Mouse (Mus musculus) liver, embryonic 14.5 days (tissue): ENCODE data around the gene Defa22.
"Not testable (repeated sequence)": the region's sequence is repeated elsewhere in the genome, so short reads cannot be mapped to it uniquely, and the experiment has no call there.

Experiments used
- CTCF ChIP-seq: IDR thresholded peaks from 2 replicates; pipeline ENCODE4 v1.5.1; 2016; ENCODE audit warnings: antibody characterized with exemption, low read depth, control low read depth
- EP300 ChIP-seq: IDR thresholded peaks from 2 replicates; pipeline ENCODE4 v1.6.1; 2016; ENCODE audit warnings: antibody characterized with exemption, low read depth

DNA sequence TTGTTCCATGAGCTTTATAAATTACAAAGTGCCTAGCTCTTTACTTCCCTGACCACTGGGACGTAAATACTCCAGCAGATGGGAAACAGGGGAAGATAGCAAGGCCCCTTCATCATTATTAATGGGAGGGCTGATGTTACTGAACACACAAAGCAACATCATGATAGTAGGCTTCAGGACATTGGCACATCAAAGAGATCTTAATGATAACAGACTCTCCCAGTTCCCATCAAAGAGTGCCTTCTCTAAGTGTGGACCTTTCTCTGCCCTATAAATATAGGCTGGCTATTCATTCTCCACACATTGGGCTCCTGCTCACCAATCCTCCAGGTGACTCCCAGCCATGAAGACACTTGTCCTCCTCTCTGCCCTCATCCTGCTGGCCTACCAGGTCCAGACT is at the start of gene Defa22:
- not testable (repeated sequence) for TF ChIP-seq CTCF, EP300
